Mouse (Mus musculus) spleen, adult 2 months (tissue): Measurements from ENCODE around the gene Tns4.

Experiments used
- CTCF ChIP-seq: fragments of 200-500 bp; IDR thresholded peaks from 2 replicates; pipeline ENCODE4 v1.5.1; 2011; ENCODE audit warnings: mild to moderate bottlenecking, inconsistent platforms; ENCODE audit not compliant: insufficient read depth, insufficient read length, insufficient replicate concordance; ENCODE audit errors: extremely low read depth
- POLR2A ChIP-seq: fragments of 200-500 bp; IDR thresholded peaks from 2 replicates; pipeline ENCODE4 v1.6.1; 2011; ENCODE audit warnings: low read depth, low read length, inconsistent platforms

GRCm38 (mm10) chr11:99047643-99048042 lies 41.5 kb downstream of the Tns4 start:
- no peak for TF ChIP-seq CTCF
- no peak for TF ChIP-seq POLR2A
